Mouse (Mus musculus): ENCODE results near the gene Fat4. TPM values are rescaled to one million over a fixed set of nuclear protein-coding genes. Genes with fewer than 3 reads are reported as not detected.

Fat4 gene
- polyA plus RNA-seq, 1 experiment from 2014 or later, result 22.9 TPM

- Histone ChIP-seq H3K4me3 (ENCODE audit: low read depth, low read length) (no peak overlapping the region), H3K9me3 (ENCODE audit: control insufficient read depth, low read depth, low read length) (no peaks in the 10 kb centered on the region), H3K4me2 (replicated peaks; ENCODE audit: low read depth, low read length) (no peak overlapping the region), H3K27me3 (ENCODE audit: control insufficient read depth, insufficient read depth, low read length) (no peaks in the 10 kb centered on the region), H3K4me1 (ENCODE audit: control insufficient read depth, insufficient read depth, low read length) (no peaks in the 10 kb centered on the region), H3K9ac (replicated peaks; ENCODE audit: low read depth, low read length) (no peak overlapping the region), H3K27ac (ENCODE audit: low read length) (no peak overlapping the region), H3K36me3 (ENCODE audit: control insufficient read depth, insufficient read depth, low read length) (0 out of 2 replicates have a peak, but pooled peaks cover under 1% of the 10 kb centered on the region)
- no peak for ATAC-seq (ENCODE audit: insufficient number of reproducible peaks, insufficient read depth, low FRiP score, low read depth)
- WGBS, result 44% methylated on average over 1 of the region's 1 CpGs
These were observed 130.9 kb downstream of the Fat4 start for GRCm38 (mm10) chr3:39017633-39018032.

DNA sequence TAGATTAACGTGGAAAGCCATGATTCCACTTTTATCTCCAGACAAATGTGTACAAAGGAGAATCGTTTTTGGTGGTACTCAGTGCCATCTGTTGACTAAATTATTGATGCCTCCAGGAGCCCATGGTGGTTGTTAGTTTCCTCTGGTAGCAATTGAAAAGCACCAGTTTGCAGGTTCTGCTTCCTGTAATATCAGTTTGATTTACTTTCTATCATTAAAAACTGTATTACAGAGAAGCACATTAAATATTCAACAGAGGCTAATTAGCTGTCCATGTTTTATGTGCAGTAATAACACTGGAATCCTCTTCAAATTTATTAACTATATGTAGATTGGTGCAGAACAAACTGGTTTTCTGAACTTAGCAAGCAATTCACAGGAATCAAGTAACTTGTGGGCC is 149.4 kb downstream of the Fat4 start:
- Histone ChIP-seq H3K9me3 (ENCODE audit: control insufficient read depth, low read depth, low read length) (no peaks in the 10 kb centered on the region), H3K4me1 (ENCODE audit: control insufficient read depth, insufficient read depth, low read length) (no peaks in the 10 kb centered on the region), H3K36me3 (ENCODE audit: control insufficient read depth, insufficient read depth, low read length) (no peaks in the 10 kb centered on the region), H3K27ac (ENCODE audit: low read length) (no peak overlapping the region), H3K27me3 (ENCODE audit: control insufficient read depth, insufficient read depth, low read length) (no peaks in the 10 kb centered on the region), H3K9ac (replicated peaks; ENCODE audit: low read depth, low read length) (no peak overlapping the region), H3K4me3 (ENCODE audit: low read depth, low read length) (no peak overlapping the region), H3K4me2 (replicated peaks; ENCODE audit: low read depth, low read length) (no peak overlapping the region)
- ATAC-seq (ENCODE audit: insufficient number of reproducible peaks, insufficient read depth, low FRiP score, low read depth), result no peak
- 45% methylated on average over 2 of the region's 2 CpGs for WGBS

GRCm38 (mm10) chr3:39046425-39046824 is 159.7 kb downstream of the Fat4 start:
- no peaks in the 10 kb centered on the region for H3K27me3 ChIP-seq (ENCODE audit: control insufficient read depth, insufficient read depth, low read length)
- 35% methylated on average over 4 of the region's 4 CpGs for WGBS
- no peak for ATAC-seq (ENCODE audit: insufficient number of reproducible peaks, insufficient read depth, low FRiP score, low read depth)

GRCm38 (mm10) chr3:39047621-39048303 is 161.0 kb downstream of the Fat4 start:
- 45% methylated on average over 10 of the region's 10 CpGs for WGBS
- Histone ChIP-seq H3K4me2 (replicated peaks; ENCODE audit: low read depth, low read length) (no peak overlapping the region), H3K27me3 (ENCODE audit: control insufficient read depth, insufficient read depth, low read length) (no peaks in the 10 kb centered on the region), H3K9me3 (ENCODE audit: control insufficient read depth, low read depth, low read length) (no peaks in the 10 kb centered on the region), H3K4me1 (ENCODE audit: control insufficient read depth, insufficient read depth, low read length) (no peaks in the 10 kb centered on the region), H3K27ac (ENCODE audit: low read length) (no peak overlapping the region), H3K9ac (replicated peaks; ENCODE audit: low read depth, low read length) (no peak overlapping the region), H3K36me3 (ENCODE audit: control insufficient read depth, insufficient read depth, low read length) (no peaks in the 10 kb centered on the region), H3K4me3 (ENCODE audit: low read depth, low read length) (no peak overlapping the region)
- no peak for ATAC-seq (ENCODE audit: insufficient number of reproducible peaks, insufficient read depth, low FRiP score, low read depth)

More at GRCm38 (mm10) chr3:39046425-39046824, 159.7 kb downstream of the Fat4 start:
- Histone ChIP-seq H3K27ac (ENCODE audit: low read length) (no peak overlapping the region), H3K4me1 (ENCODE audit: control insufficient read depth, insufficient read depth, low read length) (no peaks in the 10 kb centered on the region), H3K4me2 (replicated peaks; ENCODE audit: low read depth, low read length) (no peak overlapping the region), H3K9me3 (ENCODE audit: control insufficient read depth, low read depth, low read length) (no peaks in the 10 kb centered on the region), H3K36me3 (ENCODE audit: control insufficient read depth, insufficient read depth, low read length) (no peaks in the 10 kb centered on the region), H3K9ac (replicated peaks; ENCODE audit: low read depth, low read length) (no peak overlapping the region), H3K4me3 (ENCODE audit: low read depth, low read length) (no peak overlapping the region)

GRCm38 (mm10) chr3:39048304-39048667 is 161.5 kb downstream of the Fat4 start:
- Histone ChIP-seq H3K9me3 (ENCODE audit: control insufficient read depth, low read depth, low read length) (no peaks in the 10 kb centered on the region), H3K4me3 (ENCODE audit: low read depth, low read length) (no peak overlapping the region), H3K36me3 (ENCODE audit: control insufficient read depth, insufficient read depth, low read length) (no peaks in the 10 kb centered on the region), H3K9ac (replicated peaks; ENCODE audit: low read depth, low read length) (no peak overlapping the region), H3K4me2 (replicated peaks; ENCODE audit: low read depth, low read length) (no peak overlapping the region), H3K4me1 (ENCODE audit: control insufficient read depth, insufficient read depth, low read length) (no peaks in the 10 kb centered on the region), H3K27me3 (ENCODE audit: control insufficient read depth, insufficient read depth, low read length) (no peaks in the 10 kb centered on the region), H3K27ac (ENCODE audit: low read length) (no peak overlapping the region)
- WGBS, result 73% methylated on average over 5 of the region's 5 CpGs
- ATAC-seq (ENCODE audit: insufficient number of reproducible peaks, insufficient read depth, low FRiP score, low read depth), result no peak

- no peak overlapping the region for H3K4me3 ChIP-seq (ENCODE audit: low read depth, low read length)
- ATAC-seq (ENCODE audit: insufficient number of reproducible peaks, insufficient read depth, low FRiP score, low read depth), result no peak
- no peaks in the 10 kb centered on the region for H3K9me3 ChIP-seq (ENCODE audit: control insufficient read depth, low read depth, low read length)
- H3K27me3 ChIP-seq (ENCODE audit: control insufficient read depth, insufficient read depth, low read length), result no peaks in the 10 kb centered on the region
- H3K9ac ChIP-seq (replicated peaks; ENCODE audit: low read depth, low read length), result no peak overlapping the region
- no peaks in the 10 kb centered on the region for H3K4me1 ChIP-seq (ENCODE audit: control insufficient read depth, insufficient read depth, low read length)
- 85% methylated on average over 1 of the region's 1 CpGs for WGBS
- no peak overlapping the region for H3K4me2 ChIP-seq (replicated peaks; ENCODE audit: low read depth, low read length)
- no peaks in the 10 kb centered on the region for H3K36me3 ChIP-seq (ENCODE audit: control insufficient read depth, insufficient read depth, low read length)
- no peak overlapping the region for H3K27ac ChIP-seq (ENCODE audit: low read length)
These were observed 163.4 kb downstream of the Fat4 start for GRCm38 (mm10) chr3:39050130-39050529.

- no peaks in the 10 kb centered on the region for H3K36me3 ChIP-seq (ENCODE audit: control insufficient read depth, insufficient read depth, low read length)
- no peaks in the 10 kb centered on the region for H3K9me3 ChIP-seq (ENCODE audit: control insufficient read depth, low read depth, low read length)
- no peaks in the 10 kb centered on the region for H3K4me1 ChIP-seq (ENCODE audit: control insufficient read depth, insufficient read depth, low read length)
- no peak overlapping the region for H3K9ac ChIP-seq (replicated peaks; ENCODE audit: low read depth, low read length)
- H3K4me2 ChIP-seq (replicated peaks; ENCODE audit: low read depth, low read length), result no peak overlapping the region
- H3K27me3 ChIP-seq (ENCODE audit: control insufficient read depth, insufficient read depth, low read length), result no peaks in the 10 kb centered on the region
- no peak overlapping the region for H3K27ac ChIP-seq (ENCODE audit: low read length)
- H3K4me3 ChIP-seq (ENCODE audit: low read depth, low read length), result no peak overlapping the region
- WGBS, result 26% methylated on average over 6 of the region's 6 CpGs
- no peak for ATAC-seq (ENCODE audit: insufficient number of reproducible peaks, insufficient read depth, low FRiP score, low read depth)
These were observed 166.3 kb downstream of the Fat4 start for GRCm38 (mm10) chr3:39053072-39053471.
